Mouse (Mus musculus) neural tube, postnatal 0 days (tissue): ENCODE data around the gene Sh2d1b1. TPM values are rescaled to one million over a fixed set of nuclear protein-coding genes. Genes with fewer than 3 reads are reported as not detected.

Experiments
- polyA plus RNA-seq: library from polyadenylated mRNA; unstranded; fragments of >200 nt; fragmentation: Nextera tagmentation; extraction: Ambion mirVana; gene quantifications from 2 replicates; pipeline ENCODE4 v1.2.1, GENCODE M21; 2015

Sh2d1b1 gene
- polyA plus RNA-seq: not detected in 2 replicates

DNA sequence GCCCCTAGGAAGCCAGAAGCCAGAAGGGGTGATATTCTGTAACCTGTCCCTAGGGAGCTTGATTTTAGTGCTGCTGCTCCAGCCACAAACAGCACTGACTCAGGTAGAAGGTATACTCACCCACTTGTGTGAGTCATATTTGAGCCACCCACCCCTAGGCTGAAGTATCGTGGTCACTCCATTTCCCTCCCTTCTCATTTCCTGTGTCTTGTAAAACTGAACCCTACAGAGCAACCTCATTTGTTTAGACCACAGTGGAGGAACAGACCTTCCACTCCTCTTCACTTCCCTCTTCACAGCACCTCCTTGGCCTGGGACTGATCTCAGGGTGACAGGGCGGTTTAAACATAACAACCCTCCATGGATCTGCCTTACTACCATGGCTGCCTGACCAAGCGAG lies at the start of gene Sh2d1b1:
Sh2d1b1 (plus strand) TSS at position 305 of the 400 bp plus-strand sequence.

DNA sequence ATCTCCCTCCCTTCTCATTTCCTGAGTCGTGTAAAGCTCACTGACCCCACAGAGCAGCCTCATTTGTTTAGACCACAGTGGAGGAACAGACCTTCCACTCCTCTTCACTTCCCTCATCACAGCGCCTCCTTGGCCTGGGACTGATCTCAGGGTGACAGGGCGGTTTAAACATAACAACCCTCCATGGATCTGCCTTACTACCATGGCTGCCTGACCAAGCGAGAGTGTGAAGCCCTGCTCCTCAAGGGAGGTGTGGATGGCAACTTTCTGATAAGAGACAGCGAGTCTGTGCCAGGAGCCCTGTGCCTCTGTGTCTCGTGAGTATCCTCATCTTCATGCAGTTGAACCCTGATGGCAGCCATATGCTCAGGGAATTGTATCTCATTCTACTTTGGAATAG lies 44.4 kb upstream of the Sh2d1b1 start, which contains the start of gene Sh2d1b2:
Sh2d1b2 (plus strand) TSS at position 62 of the 400 bp plus-strand sequence.

DNA sequence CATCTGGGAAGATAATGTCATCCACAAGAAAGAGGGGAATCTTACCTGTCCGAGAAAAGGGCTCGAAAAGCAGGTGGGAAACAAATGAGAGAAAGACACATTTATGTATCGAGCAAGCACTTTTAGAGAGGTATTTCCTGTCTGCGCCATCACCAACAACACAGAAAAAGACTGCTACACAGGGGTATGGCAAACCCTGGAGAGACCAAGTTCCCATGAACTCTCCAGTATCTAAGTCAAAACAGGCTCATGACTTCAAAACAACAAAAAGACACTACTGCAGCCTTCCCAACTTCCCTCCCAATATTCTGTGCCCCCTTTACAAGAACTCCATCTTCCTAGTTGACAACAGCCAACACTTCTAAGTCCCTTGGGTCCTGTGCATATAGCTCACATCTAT lies 29.1 kb downstream of the Sh2d1b1 start, which contains the start of gene Gm7694:
Gm7694 (minus strand) TSS at position 101 of the 400 bp plus-strand sequence.

DNA sequence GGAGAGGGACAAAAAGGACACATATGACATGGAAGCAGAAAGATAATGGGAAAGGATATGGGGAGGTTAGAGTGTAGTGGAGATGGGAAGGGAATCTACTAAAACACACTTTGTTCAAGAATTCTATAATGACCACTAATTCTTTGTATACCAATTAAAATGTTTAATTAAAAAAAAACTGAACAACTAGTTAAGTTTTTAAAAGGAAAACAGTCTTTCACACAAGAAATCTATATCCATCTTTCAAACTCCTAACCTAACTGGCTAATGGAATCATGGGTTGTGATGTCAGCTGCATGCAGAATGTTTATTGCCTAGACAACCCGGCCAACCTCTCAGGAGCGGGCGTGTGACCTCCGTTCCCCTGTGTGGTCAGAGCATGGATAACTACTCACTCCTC lies 31.4 kb downstream of the Sh2d1b1 start, which contains the start of gene Spata46:
Spata46 (plus strand) TSS at position 301 of the 400 bp plus-strand sequence.

Other genes starting within 250 kb of the Sh2d1b1 start
- gene Ddr2, start 166.6 kb upstream of the Sh2d1b1 start, polyA plus RNA-seq: 6.2 and 9.7 TPM in 2 replicates
- gene Uap1, start 102.4 kb upstream of the Sh2d1b1 start, polyA plus RNA-seq: 54.1 and 55.2 TPM in 2 replicates
- 8.1 and 8.6 TPM in 2 replicates for gene Uhmk1, start 61.9 kb upstream of the Sh2d1b1 start, polyA plus RNA-seq
- gene Sh2d1b2, start 44.6 kb upstream of the Sh2d1b1 start, polyA plus RNA-seq: not detected in 2 replicates
- gene Gm7694, start 29.0 kb downstream of the Sh2d1b1 start, polyA plus RNA-seq: 1.3 and 1.8 TPM in 2 replicates
- 0.41 and 1.0 TPM in 2 replicates for gene Spata46, start 31.5 kb downstream of the Sh2d1b1 start, polyA plus RNA-seq